Mouse (Mus musculus) G1E (cell line): ENCODE results near the gene Ramp2. TPM values are rescaled to one million over a fixed set of nuclear protein-coding genes. Genes with fewer than 3 reads are reported as not detected.

Source experiments
- ATAC-seq: 2 replicates; pipeline ENCODE4 v1.8.0; 2016; ENCODE audit warnings: mild to moderate bottlenecking; ENCODE audit not compliant: insufficient number of reproducible peaks, poor library complexity, low FRiP score, severe bottlenecking; ENCODE audit errors: extremely low read depth
- DNase-seq: peaks from one replicate; pipeline ENCODE4 v3.0.0; 2012; ENCODE audit warnings: low spot score
- H3K27me3 ChIP-seq: 2 replicates; pipeline ENCODE4 v1.6.1; 2012; ENCODE audit warnings: mild to moderate bottlenecking, low read length, inconsistent platforms; ENCODE audit not compliant: insufficient read depth
- H3K36me3 ChIP-seq: replicated peaks from 2 replicates; pipeline ENCODE3; 2012; ENCODE audit warnings: mild to moderate bottlenecking, inconsistent platforms
- H3K4me1 ChIP-seq: 2 replicates; pipeline ENCODE4 v1.6.1; 2012; ENCODE audit warnings: low read depth, low read length, inconsistent platforms, mixed read lengths; ENCODE audit not compliant: insufficient read depth
- H3K4me3 ChIP-seq: 2 replicates; pipeline ENCODE4 v1.5.1; 2012; ENCODE audit warnings: low read depth, mild to moderate bottlenecking, inconsistent platforms, low read length, moderate library complexity, mixed read lengths
- H3K9me3 ChIP-seq: replicated peaks from 2 replicates; pipeline ENCODE4 v1.6.1; 2012; ENCODE audit warnings: inconsistent platforms
- POLR2AphosphoS5 ChIP-seq: IDR thresholded peaks from 2 replicates; pipeline ENCODE4 v1.6.1; 2012; ENCODE audit warnings: low read depth, low read length, inconsistent platforms; ENCODE audit not compliant: insufficient replicate concordance
- polyA plus RNA-seq: library from polyadenylated mRNA; stranded (reverse); fragments of >175 nt; gene quantifications from 2 replicates; pipeline ENCODE4 v1.2.3, GENCODE M21; 2012
- total RNA-seq, 2 experiments: library from RNA; stranded (forward) in 1 of 2; stranded (reverse) in 1 of 2; fragments of 200-1000 nt in 1 of 2; fragments of >200 nt in 1 of 2; fragmentation: Nextera tagmentation in 1 of 2; gene quantifications; 2 replicates each; pipeline ENCODE4 v1.2.3; 2014 to 2017

The Ramp2 gene
- total and polyA plus RNA-seq, 3 experiments: 0.04 to 0.27 TPM; not detected in 1

GRCm38 (mm10) chr11:101307744-101308143 lies 61.9 kb downstream of the Ramp2 start:
- DNase-seq (no peak), ATAC-seq (no peak)
- peaks cover 3% of the 10 kb centered on the region; the same call in 1 of the 2 replicates for H3K27me3 ChIP-seq
- H3K4me3 ChIP-seq: no peak overlapping the region
- H3K9me3 ChIP-seq: no peaks in the 10 kb centered on the region
- peaks cover 9% of the 10 kb centered on the region; the same call in 1 of the 2 replicates for H3K4me1 ChIP-seq
- TF ChIP-seq POLR2AphosphoS5: no peak
- no peaks in the 10 kb centered on the region for H3K36me3 ChIP-seq

Other genes with a start within 250 kb of the Ramp2 start
Only the 20 nearest of the 30 such genes appear.
- not detected in 2 replicates for gene Hsd17b1, start 167.6 kb upstream of the Ramp2 start, total RNA-seq (2014; fragmentation: Nextera tagmentation)
- 0.44 and 0.76 TPM in 2 replicates for gene Hsd17b1, start 167.6 kb upstream of the Ramp2 start, total RNA-seq (2017)
- gene Hsd17b1, start 167.6 kb upstream of the Ramp2 start, polyA plus RNA-seq: 0.12 and 0.20 TPM in 2 replicates
- 23.6 and 26.7 TPM in 2 replicates for gene Coasy, start 163.5 kb upstream of the Ramp2 start, total RNA-seq (2014; fragmentation: Nextera tagmentation)
- gene Coasy, start 163.5 kb upstream of the Ramp2 start, total RNA-seq (2017): 31.7 and 32.6 TPM in 2 replicates
- 39.3 and 43.6 TPM in 2 replicates for gene Coasy, start 163.5 kb upstream of the Ramp2 start, polyA plus RNA-seq
- gene Mlx, start 158.8 kb upstream of the Ramp2 start, total RNA-seq (2014; fragmentation: Nextera tagmentation): 40.5 and 43.2 TPM in 2 replicates
- gene Mlx, start 158.8 kb upstream of the Ramp2 start, total RNA-seq (2017): 45.5 and 45.9 TPM in 2 replicates
- 13.0 and 17.8 TPM in 2 replicates for gene Mlx, start 158.8 kb upstream of the Ramp2 start, polyA plus RNA-seq
- gene Psmc3ip, start 150.6 kb upstream of the Ramp2 start, total RNA-seq (2014; fragmentation: Nextera tagmentation): 11.1 and 15.7 TPM in 2 replicates
- gene Psmc3ip, start 150.6 kb upstream of the Ramp2 start, total RNA-seq (2017): 27.0 and 29.8 TPM in 2 replicates
- 20.5 and 20.6 TPM in 2 replicates for gene Psmc3ip, start 150.6 kb upstream of the Ramp2 start, polyA plus RNA-seq
- gene Retreg3, start 126.1 kb upstream of the Ramp2 start, total RNA-seq (2014; fragmentation: Nextera tagmentation): 12.0 and 13.4 TPM in 2 replicates
- gene Retreg3, start 126.1 kb upstream of the Ramp2 start, total RNA-seq (2017): 43.2 and 44.0 TPM in 2 replicates
- gene Retreg3, start 126.1 kb upstream of the Ramp2 start, polyA plus RNA-seq: 7.7 and 9.4 TPM in 2 replicates
- gene Tubg1, start 126.1 kb upstream of the Ramp2 start, total RNA-seq (2014; fragmentation: Nextera tagmentation): 39.8 and 42.0 TPM in 2 replicates
- 46.0 and 47.5 TPM in 2 replicates for gene Tubg1, start 126.1 kb upstream of the Ramp2 start, total RNA-seq (2017)
- gene Tubg1, start 126.1 kb upstream of the Ramp2 start, polyA plus RNA-seq: 96.1 and 120 TPM in 2 replicates
- gene Tubg2, start 90.1 kb upstream of the Ramp2 start, total RNA-seq (2014; fragmentation: Nextera tagmentation): not detected in 2 replicates
- gene Tubg2, start 90.1 kb upstream of the Ramp2 start, total RNA-seq (2017): not detected in 2 replicates
- not detected in 2 replicates for gene Tubg2, start 90.1 kb upstream of the Ramp2 start, polyA plus RNA-seq
- not detected in 2 replicates for gene Cntnap1, start 75.5 kb upstream of the Ramp2 start, total RNA-seq (2014; fragmentation: Nextera tagmentation)
- gene Cntnap1, start 75.5 kb upstream of the Ramp2 start, total RNA-seq (2017): under 0.01 and 0.06 TPM in 2 replicates
- gene Cntnap1, start 75.5 kb upstream of the Ramp2 start, polyA plus RNA-seq: 0.02 and 0.08 TPM in 2 replicates
- 0.49 and 2.6 TPM in 2 replicates for gene Plekhh3, start 74.7 kb upstream of the Ramp2 start, total RNA-seq (2014; fragmentation: Nextera tagmentation)
- 1.5 and 1.9 TPM in 2 replicates for gene Plekhh3, start 74.7 kb upstream of the Ramp2 start, total RNA-seq (2017)
- gene Plekhh3, start 74.7 kb upstream of the Ramp2 start, polyA plus RNA-seq: 3.8 and 4.8 TPM in 2 replicates
- not detected in 2 replicates for gene Ccr10, start 70.6 kb upstream of the Ramp2 start, total RNA-seq (2014; fragmentation: Nextera tagmentation)
- not detected in 2 replicates for gene Ccr10, start 70.6 kb upstream of the Ramp2 start, total RNA-seq (2017)
- not detected in 2 replicates for gene Ccr10, start 70.6 kb upstream of the Ramp2 start, polyA plus RNA-seq
- 46.1 and 55.9 TPM in 2 replicates for gene Ezh1, start 19.6 kb upstream of the Ramp2 start, total RNA-seq (2014; fragmentation: Nextera tagmentation)
- gene Ezh1, start 19.6 kb upstream of the Ramp2 start, total RNA-seq (2017): 23.9 and 25.4 TPM in 2 replicates
- 2.0 and 4.2 TPM in 2 replicates for gene Ezh1, start 19.6 kb upstream of the Ramp2 start, polyA plus RNA-seq
- gene Vps25, start 7.7 kb downstream of the Ramp2 start, total RNA-seq (2014; fragmentation: Nextera tagmentation): 482 and 539 TPM in 2 replicates
- 98.4 and 104 TPM in 2 replicates for gene Vps25, start 7.7 kb downstream of the Ramp2 start, total RNA-seq (2017)
- 140 and 170 TPM in 2 replicates for gene Vps25, start 7.7 kb downstream of the Ramp2 start, polyA plus RNA-seq
- gene Wnk4, start 14.5 kb downstream of the Ramp2 start, total RNA-seq (2014; fragmentation: Nextera tagmentation): 21.2 and 27.2 TPM in 2 replicates
- 2.3 and 4.2 TPM in 2 replicates for gene Wnk4, start 14.5 kb downstream of the Ramp2 start, total RNA-seq (2017)
- 45.0 and 48.7 TPM in 2 replicates for gene Wnk4, start 14.5 kb downstream of the Ramp2 start, polyA plus RNA-seq
- gene Cntd1, start 33.0 kb downstream of the Ramp2 start, total RNA-seq (2014; fragmentation: Nextera tagmentation): 1.5 TPM in 1 of 2 replicates, not detected in the other
- 0.81 and 1.1 TPM in 2 replicates for gene Cntd1, start 33.0 kb downstream of the Ramp2 start, total RNA-seq (2017)
- gene Cntd1, start 33.0 kb downstream of the Ramp2 start, polyA plus RNA-seq: 0.02 TPM in 1 of 2 replicates, not detected in the other
- 52.6 and 54.1 TPM in 2 replicates for gene Coa3, start 33.1 kb downstream of the Ramp2 start, total RNA-seq (2014; fragmentation: Nextera tagmentation)
- 58.1 and 65.9 TPM in 2 replicates for gene Coa3, start 33.1 kb downstream of the Ramp2 start, total RNA-seq (2017)
- gene Coa3, start 33.1 kb downstream of the Ramp2 start, polyA plus RNA-seq: 16.8 and 39.8 TPM in 2 replicates
- gene Becn1, start 56.3 kb downstream of the Ramp2 start, total RNA-seq (2014; fragmentation: Nextera tagmentation): 42.5 and 46.3 TPM in 2 replicates
- 142 and 148 TPM in 2 replicates for gene Becn1, start 56.3 kb downstream of the Ramp2 start, total RNA-seq (2017)
- gene Becn1, start 56.3 kb downstream of the Ramp2 start, polyA plus RNA-seq: 97.7 and 109 TPM in 2 replicates
- gene Psme3, start 70.2 kb downstream of the Ramp2 start, total RNA-seq (2014; fragmentation: Nextera tagmentation): 300 and 317 TPM in 2 replicates
- gene Psme3, start 70.2 kb downstream of the Ramp2 start, total RNA-seq (2017): 98.7 and 113 TPM in 2 replicates
- gene Psme3, start 70.2 kb downstream of the Ramp2 start, polyA plus RNA-seq: 68.6 and 68.8 TPM in 2 replicates
- gene Aoc2, start 79.0 kb downstream of the Ramp2 start, total RNA-seq (2014; fragmentation: Nextera tagmentation): 18.1 and 19.5 TPM in 2 replicates
- gene Aoc2, start 79.0 kb downstream of the Ramp2 start, total RNA-seq (2017): 4.5 and 4.6 TPM in 2 replicates
- 10.0 and 10.1 TPM in 2 replicates for gene Aoc2, start 79.0 kb downstream of the Ramp2 start, polyA plus RNA-seq
- gene Aoc3, start 84.6 kb downstream of the Ramp2 start, total RNA-seq (2014; fragmentation: Nextera tagmentation): 2.5 TPM in 1 of 2 replicates, not detected in the other
- 0.16 TPM in 1 of 2 replicates, not detected in the other for gene Aoc3, start 84.6 kb downstream of the Ramp2 start, total RNA-seq (2017)
- gene Aoc3, start 84.6 kb downstream of the Ramp2 start, polyA plus RNA-seq: 0.07 and 0.10 TPM in 2 replicates
- gene G6pc, start 121.5 kb downstream of the Ramp2 start, total RNA-seq (2014; fragmentation: Nextera tagmentation): not detected in 2 replicates
- gene G6pc, start 121.5 kb downstream of the Ramp2 start, total RNA-seq (2017): 0.05 TPM in 1 of 2 replicates, not detected in the other
- gene G6pc, start 121.5 kb downstream of the Ramp2 start, polyA plus RNA-seq: not detected in 2 replicates